Mouse (Mus musculus): ENCODE measurements around the gene Nelfa. TPM values are rescaled to one million over a fixed set of nuclear protein-coding genes. Genes with fewer than 3 reads are reported as not detected.

The Nelfa gene
- polyA plus RNA-seq, 1 experiment from 2014 or later, result 51.3 TPM

GRCm38 (mm10) chr5:33903176-33903575, 33.0 kb downstream of the Nelfa start:
- Histone ChIP-seq H3K9me3 (no peaks in the 10 kb centered on the region), H3K4me1 (replicated peaks) (no peaks in the 10 kb centered on the region), H3K27ac (no peak overlapping the region), H3K36me3 (peaks cover 46% of the 10 kb centered on the region), H3K4me2 (replicated peaks) (no peak overlapping the region), H3K9ac (no peak overlapping the region), H3K4me3 (replicated peaks) (no peak overlapping the region), H3K27me3 (replicated peaks) (no peaks in the 10 kb centered on the region)
- 90% methylated on average over 9 of the region's 9 CpGs for whole genome bisulfite sequencing
- no peak for ATAC-seq

GRCm38 (mm10) chr5:33902696-33903095, 33.5 kb downstream of the Nelfa start:
- Histone ChIP-seq H3K4me2 (replicated peaks) (no peak overlapping the region), H3K4me3 (replicated peaks) (no peak overlapping the region), H3K9me3 (no peaks in the 10 kb centered on the region), H3K9ac (no peak overlapping the region), H3K4me1 (replicated peaks) (no peaks in the 10 kb centered on the region), H3K27me3 (replicated peaks) (no peaks in the 10 kb centered on the region), H3K36me3 (peaks cover 46% of the 10 kb centered on the region), H3K27ac (no peak overlapping the region)
- ATAC-seq, result no peak
- WGBS, result 84% methylated on average over 2 of the region's 2 CpGs

- H3K9me3 ChIP-seq, result no peaks in the 10 kb centered on the region
- no peak overlapping the region for H3K4me3 ChIP-seq (replicated peaks)
- H3K9ac ChIP-seq, result no peak overlapping the region
- no peaks in the 10 kb centered on the region for H3K27me3 ChIP-seq (replicated peaks)
- no peak overlapping the region for H3K27ac ChIP-seq
- no peaks in the 10 kb centered on the region for H3K4me1 ChIP-seq (replicated peaks)
- H3K4me2 ChIP-seq (replicated peaks), result no peak overlapping the region
- WGBS, result 92% methylated on average over 3 of the region's 3 CpGs
- ATAC-seq, result no peak
- H3K36me3 ChIP-seq, result peaks cover 57% of the 10 kb centered on the region
These were observed 34.9 kb downstream of the Nelfa start for GRCm38 (mm10) chr5:33901278-33901677.

GRCm38 (mm10) chr5:33900701-33901263, 35.4 kb downstream of the Nelfa start:
- H3K9me3 ChIP-seq, result no peaks in the 10 kb centered on the region
- H3K27me3 ChIP-seq (replicated peaks), result no peaks in the 10 kb centered on the region
- no peak overlapping the region for H3K27ac ChIP-seq
- H3K4me1 ChIP-seq (replicated peaks), result no peaks in the 10 kb centered on the region
- no peak overlapping the region for H3K4me2 ChIP-seq (replicated peaks)
- H3K4me3 ChIP-seq (replicated peaks), result no peak overlapping the region
- no peak overlapping the region for H3K9ac ChIP-seq
- ATAC-seq, result no peak
- 97% methylated on average over 9 of the region's 9 CpGs for WGBS
- peaks cover 60% of the 10 kb centered on the region for H3K36me3 ChIP-seq

GRCm38 (mm10) chr5:33900101-33900500, 36.1 kb downstream of the Nelfa start:
- 94% methylated on average over 3 of the region's 3 CpGs for WGBS
- Histone ChIP-seq H3K4me1 (replicated peaks) (no peaks in the 10 kb centered on the region), H3K9ac (no peak overlapping the region), H3K27me3 (replicated peaks) (no peaks in the 10 kb centered on the region), H3K9me3 (no peaks in the 10 kb centered on the region), H3K27ac (no peak overlapping the region), H3K36me3 (peaks cover 62% of the 10 kb centered on the region), H3K4me2 (replicated peaks) (no peak overlapping the region), H3K4me3 (replicated peaks) (no peak overlapping the region)
- no peak for ATAC-seq

- 86% methylated on average over 3 of the region's 3 CpGs for WGBS
- ATAC-seq, result no peak
These were observed 37.0 kb downstream of the Nelfa start for GRCm38 (mm10) chr5:33899245-33899644.

GRCm38 (mm10) chr5:33898671-33899070, 37.5 kb downstream of the Nelfa start:
- no peaks in the 10 kb centered on the region for H3K27me3 ChIP-seq (replicated peaks)

More at GRCm38 (mm10) chr5:33899245-33899644, 37.0 kb downstream of the Nelfa start:
- Histone ChIP-seq H3K4me3 (replicated peaks) (no peak overlapping the region), H3K4me2 (replicated peaks) (no peak overlapping the region), H3K4me1 (replicated peaks) (no peaks in the 10 kb centered on the region), H3K27me3 (replicated peaks) (no peaks in the 10 kb centered on the region), H3K36me3 (peaks cover 65% of the 10 kb centered on the region), H3K9ac (no peak overlapping the region), H3K9me3 (no peaks in the 10 kb centered on the region), H3K27ac (no peak overlapping the region)

GRCm38 (mm10) chr5:33897158-33897557, 39.1 kb downstream of the Nelfa start:
- Histone ChIP-seq H3K4me1 (replicated peaks) (no peaks in the 10 kb centered on the region), H3K4me3 (replicated peaks) (no peak overlapping the region), H3K9me3 (no peaks in the 10 kb centered on the region), H3K4me2 (replicated peaks) (no peak overlapping the region), H3K36me3 (peaks cover 71% of the 10 kb centered on the region), H3K27me3 (replicated peaks) (no peaks in the 10 kb centered on the region), H3K9ac (no peak overlapping the region), H3K27ac (no peak overlapping the region)
- no peak for ATAC-seq
- 85% methylated on average over 2 of the region's 2 CpGs for WGBS

More at GRCm38 (mm10) chr5:33898671-33899070, 37.5 kb downstream of the Nelfa start:
- no peak overlapping the region for H3K4me2 ChIP-seq (replicated peaks)
- no peak overlapping the region for H3K27ac ChIP-seq
- ATAC-seq, result no peak
- H3K4me3 ChIP-seq (replicated peaks), result no peak overlapping the region
- peaks cover 67% of the 10 kb centered on the region for H3K36me3 ChIP-seq
- H3K4me1 ChIP-seq (replicated peaks), result no peaks in the 10 kb centered on the region
- WGBS, result 87% methylated on average over 9 of the region's 9 CpGs
- no peaks in the 10 kb centered on the region for H3K9me3 ChIP-seq
- H3K9ac ChIP-seq, result no peak overlapping the region

GRCm38 (mm10) chr5:33895116-33895515, 41.1 kb downstream of the Nelfa start:
- no peak for ATAC-seq
- no peaks in the 10 kb centered on the region for H3K9me3 ChIP-seq
- no peak overlapping the region for H3K9ac ChIP-seq
- no peak overlapping the region for H3K4me3 ChIP-seq (replicated peaks)
- no peak overlapping the region for H3K27ac ChIP-seq
- H3K27me3 ChIP-seq (replicated peaks), result no peaks in the 10 kb centered on the region
- no peak overlapping the region for H3K4me2 ChIP-seq (replicated peaks)
- H3K4me1 ChIP-seq (replicated peaks), result no peaks in the 10 kb centered on the region
- 76% methylated on average over 9 of the region's 9 CpGs for WGBS
- peaks cover 56% of the 10 kb centered on the region for H3K36me3 ChIP-seq

- H3K9me3 ChIP-seq, result no peaks in the 10 kb centered on the region
- WGBS, result 91% methylated on average over 6 of the region's 6 CpGs
- H3K9ac ChIP-seq, result no peak overlapping the region
- H3K27ac ChIP-seq, result no peak overlapping the region
- H3K4me3 ChIP-seq (replicated peaks), result no peak overlapping the region
- no peak overlapping the region for H3K4me2 ChIP-seq (replicated peaks)
- peaks cover 46% of the 10 kb centered on the region for H3K36me3 ChIP-seq
- H3K4me1 ChIP-seq (replicated peaks), result no peaks in the 10 kb centered on the region
- no peak for ATAC-seq
- no peaks in the 10 kb centered on the region for H3K27me3 ChIP-seq (replicated peaks)
These were observed 42.8 kb downstream of the Nelfa start for GRCm38 (mm10) chr5:33893406-33893805.

- Histone ChIP-seq H3K4me3 (replicated peaks) (no peak overlapping the region), H3K36me3 (peaks cover 43% of the 10 kb centered on the region), H3K27ac (no peak overlapping the region), H3K9me3 (no peaks in the 10 kb centered on the region), H3K4me1 (replicated peaks) (no peaks in the 10 kb centered on the region), H3K4me2 (replicated peaks) (no peak overlapping the region), H3K9ac (no peak overlapping the region), H3K27me3 (replicated peaks) (no peaks in the 10 kb centered on the region)
- WGBS, result 95% methylated on average over 4 of the region's 4 CpGs
- ATAC-seq, result no peak
These were observed 55.1 kb downstream of the Nelfa start for GRCm38 (mm10) chr5:33881118-33881517.

- no peaks in the 10 kb centered on the region for H3K9me3 ChIP-seq
- no peak overlapping the region for H3K9ac ChIP-seq
- H3K36me3 ChIP-seq, result peaks cover 12% of the 10 kb centered on the region; the same call in 1 of the 2 replicates
- H3K27ac ChIP-seq, result no peak overlapping the region
- H3K4me3 ChIP-seq (replicated peaks), result no peak overlapping the region
- H3K27me3 ChIP-seq (replicated peaks), result no peaks in the 10 kb centered on the region
- WGBS, result 92% methylated on average over 1 of the region's 1 CpGs
- H3K4me1 ChIP-seq (replicated peaks), result no peaks in the 10 kb centered on the region
- H3K4me2 ChIP-seq (replicated peaks), result no peak overlapping the region
- ATAC-seq, result no peak
These were observed 60.7 kb downstream of the Nelfa start for GRCm38 (mm10) chr5:33875472-33875871.

- Histone ChIP-seq H3K27ac (no peak overlapping the region), H3K9ac (no peak overlapping the region), H3K4me3 (replicated peaks) (no peak overlapping the region), H3K9me3 (no peaks in the 10 kb centered on the region), H3K36me3 (peaks cover 29% of the 10 kb centered on the region), H3K4me1 (replicated peaks) (no peaks in the 10 kb centered on the region), H3K27me3 (replicated peaks) (no peaks in the 10 kb centered on the region), H3K4me2 (replicated peaks) (no peak overlapping the region)
- ATAC-seq, result no peak
These were observed 78.5 kb downstream of the Nelfa start for GRCm38 (mm10) chr5:33857693-33858092.

Measured in intestine, embryonic 15.5 days (tissue).